In genomic region chr13:92576072-92576471, GRCm38 (mm10) we compare ENCODE assay signal across 41 mouse cellular contexts. TPM values are rescaled to one million over a fixed set of nuclear protein-coding genes. Genes with fewer than 3 reads are reported as not detected.
"Had no signal": no experiment of that assay in that cellular context is flagged by ENCODE, and none has a peak within 500 bp of the region (broad histone marks: within the 10 kb centered on the region; RNA-seq: fewer than 3 reads in every experiment).

Gene Spz1 (minus strand): TSS chr13:92576172.

- H3K4me1 ChIP-seq: hindbrain, embryonic 13.5 days; limb, embryonic 13.5 days; limb, embryonic 15.5 days had no signal

- H3K27me3 ChIP-seq: heart, embryonic 12.5 days; hindbrain, embryonic 13.5 days; hindbrain, embryonic 15.5 days; kidney, embryonic 15.5 days; limb, embryonic 15.5 days had no signal

- H3K4me3 ChIP-seq: heart, adult 2 months; heart, embryonic 12.5 days; hindbrain, embryonic 13.5 days; hindbrain, embryonic 15.5 days; kidney, embryonic 15.5 days; limb, embryonic 13.5 days; limb, embryonic 15.5 days; liver, embryonic 12.5 days had no signal

- ATAC-seq: hindbrain, postnatal 0 days; intestine, embryonic 16.5 days; liver, embryonic 12.5 days had no signal

- H3K36me3 ChIP-seq: heart, embryonic 12.5 days; hindbrain, embryonic 13.5 days; hindbrain, embryonic 15.5 days; kidney, embryonic 15.5 days; limb, embryonic 13.5 days; limb, embryonic 15.5 days; liver, embryonic 12.5 days had no signal

- DNase-seq: gastrocnemius, postnatal 14 days; gastrocnemius, postnatal 36 days; heart, adult 11 months; heart, adult 2 months; heart, postnatal 10 days; heart, postnatal 4 days; kidney, adult 11 months; kidney, adult 2 months; kidney, adult 9 months; kidney, postnatal 14 days; kidney, postnatal 36 days; layer of hippocampus, adult 9-11 months; layer of hippocampus, postnatal 36 days; left cerebral cortex, postnatal 4 days had no signal

- H3K4me2 ChIP-seq: heart, embryonic 12.5 days; hindbrain, embryonic 13.5 days; hindbrain, embryonic 15.5 days; kidney, embryonic 15.5 days; limb, embryonic 13.5 days; limb, embryonic 15.5 days; liver, embryonic 12.5 days had no signal

- H3K9ac ChIP-seq: heart, embryonic 12.5 days; hindbrain, embryonic 13.5 days; hindbrain, embryonic 15.5 days; kidney, embryonic 15.5 days; limb, embryonic 13.5 days; limb, embryonic 15.5 days; liver, embryonic 12.5 days had no signal

- H3K9me3 ChIP-seq: heart, embryonic 12.5 days; hindbrain, embryonic 13.5 days; hindbrain, embryonic 15.5 days; kidney, embryonic 15.5 days; limb, embryonic 13.5 days; limb, embryonic 15.5 days; liver, embryonic 12.5 days had no signal

- H3K27ac ChIP-seq: heart, adult 2 months; hindbrain, embryonic 13.5 days; hindbrain, embryonic 15.5 days; hindbrain, postnatal 0 days; kidney, embryonic 15.5 days; kidney, postnatal 0 days; limb, embryonic 13.5 days; limb, embryonic 15.5 days; liver, embryonic 12.5 days had no signal

RNA-seq across cellular contexts. Expression of gene Spz1, which starts in this region (rescaled TPM):
- total RNA-seq: gastrocnemius, adult 18-20 months; gastrocnemius, adult 8-10 months; gastrocnemius, postnatal 14 days; gastrocnemius, postnatal 36 days; heart, adult 2 months; heart, postnatal 10 days; heart, postnatal 25 days; heart, postnatal 4 days; hindbrain, postnatal 0 days; layer of hippocampus, adult 18-20 months; layer of hippocampus, adult 8-10 months; layer of hippocampus, postnatal 14 days; layer of hippocampus, postnatal 36 days; left cerebral cortex, adult 18-20 months; left cerebral cortex, adult 8-10 months; left cerebral cortex, postnatal 10 days; left cerebral cortex, postnatal 25 days; left cerebral cortex, postnatal 4 days; liver, adult 2 months had no signal
- polyA plus RNA-seq: heart, embryonic 12.5 days; heart, embryonic 14.5 days; heart, embryonic 16.5 days; hindbrain, embryonic 11.5 days; hindbrain, embryonic 13.5 days; hindbrain, embryonic 15.5 days; hindbrain, postnatal 0 days; intestine, embryonic 14.5 days; intestine, embryonic 16.5 days; kidney, embryonic 15.5 days; kidney, postnatal 0 days; large intestine, adult 2 months; limb, embryonic 11.5 days; limb, embryonic 13.5 days; limb, embryonic 15.5 days; liver, adult 2 months; liver, embryonic 12.5 days had no signal
